Mouse (Mus musculus) embryonic facial prominence, embryonic 11.5 days (tissue): ENCODE measurements around the gene Commd4. TPM values are rescaled to one million over a fixed set of nuclear protein-coding genes. Genes with fewer than 3 reads are reported as not detected.
"Not testable (repeated sequence)": the region's sequence is repeated elsewhere in the genome, so short reads cannot be mapped to it uniquely, and the experiment has no call there.

Experiments used
- ATAC-seq: fragments of 200-750 bp; cut with Nextera tagmentation; replicated peaks from 2 replicates; pipeline ENCODE4 v1.8.0; 2017; ENCODE audit warnings: low read depth; ENCODE audit not compliant: insufficient number of reproducible peaks, low FRiP score, low TSS enrichment
- DNase-seq: peaks from one replicate; pipeline ENCODE4 v3.0.0-alpha.2; 2015; ENCODE audit warnings: low spot score
- H3K27ac ChIP-seq: fragments of 300-500 bp; sonication (generic); replicated peaks from 2 replicates; pipeline ENCODE4 v1.5.1; 2014; ENCODE audit warnings: mild to moderate bottlenecking, low read depth, low read length, control low read depth
- H3K27me3 ChIP-seq: fragments of 300-500 bp; sonication (generic); 2 replicates; pipeline ENCODE4 v1.6.1; 2014; ENCODE audit warnings: mild to moderate bottlenecking, low read length, moderate library complexity, mixed read lengths; ENCODE audit not compliant: control insufficient read depth, insufficient read depth
- H3K36me3 ChIP-seq: fragments of 300-500 bp; sonication (generic); replicated peaks from 2 replicates; pipeline ENCODE4 v1.6.1; 2014; ENCODE audit warnings: low read depth, mild to moderate bottlenecking, low read length, moderate library complexity, mixed read lengths; ENCODE audit not compliant: control insufficient read depth, insufficient read depth
- H3K4me1 ChIP-seq: fragments of 300-500 bp; sonication (generic); 2 replicates; pipeline ENCODE4 v1.6.1; 2014; ENCODE audit warnings: low read length, mixed read lengths; ENCODE audit not compliant: control insufficient read depth, insufficient read depth
- H3K4me2 ChIP-seq: fragments of 300-500 bp; sonication (generic); 2 replicates; pipeline ENCODE4 v1.6.1; 2014; ENCODE audit warnings: low read depth, mild to moderate bottlenecking, control low read depth, low read length, moderate library complexity
- H3K4me3 ChIP-seq: fragments of 300-500 bp; sonication (generic); 2 replicates; pipeline ENCODE4 v1.5.1; 2014; ENCODE audit warnings: low read depth, low read length, control low read depth
- H3K9ac ChIP-seq: fragments of 300-500 bp; sonication (generic); replicated peaks from 2 replicates; pipeline ENCODE4 v1.6.1; 2014; ENCODE audit warnings: mild to moderate bottlenecking, control low read depth, low read length
- H3K9me3 ChIP-seq: fragments of 300-500 bp; sonication (generic); replicated peaks from 2 replicates; pipeline ENCODE4 v1.6.1; 2016; ENCODE audit warnings: mild to moderate bottlenecking, low read length, inconsistent platforms, mixed read lengths; ENCODE audit not compliant: control insufficient read depth
- WGBS: fragments of 180-500 bp; shearing (Covaris S2); extraction: QIAGEN DNeasy Blood & Tissue Kit; methylation state at CpG from one replicate; pipeline ENCODE4 v1.1.7; 2014; 5-methylcytosine and 5-hydroxymethylcytosine counted together
- polyA plus RNA-seq: library from polyadenylated mRNA; unstranded; fragments of >200 nt; fragmentation: Nextera tagmentation; extraction: Ambion mirVana; gene quantifications from 2 replicates; pipeline ENCODE4 v1.2.1, GENCODE M21; 2014

The Commd4 gene
- 70.8 and 78.2 TPM in 2 replicates for polyA plus RNA-seq

DNA sequence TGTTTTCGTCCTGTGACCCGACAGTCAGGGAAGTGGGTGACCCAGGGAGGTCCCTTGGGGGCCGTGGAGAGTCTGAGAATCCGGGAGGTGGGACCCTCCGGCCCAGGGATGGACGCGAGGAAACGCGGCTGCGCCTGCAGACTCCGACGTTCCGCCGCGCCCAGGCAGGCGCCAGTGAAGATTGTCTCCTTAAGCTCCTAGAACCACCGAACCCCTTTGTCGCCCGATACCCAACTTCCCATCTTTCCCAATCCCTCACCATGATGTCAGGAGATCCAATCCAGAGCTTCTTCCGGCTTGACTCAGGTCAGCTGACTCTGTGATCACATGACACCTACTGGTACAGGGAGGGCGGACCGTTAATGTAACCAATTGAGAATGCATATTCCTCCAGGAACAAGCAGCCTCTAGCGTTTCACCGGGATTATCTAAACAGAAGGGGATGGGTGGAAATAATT lies at the start of gene Commd4:
TSS of gene Commd4 (minus strand) at position 319 of the 458 bp plus-strand sequence.
- WGBS = under 1% methylated on average over 24 of the region's 24 CpGs
- Histone ChIP-seq H3K4me2 (peak within 1 kb of the TSS; percentile 64), H3K4me1 (no peaks in the 10 kb centered on the region), H3K9ac (peak within 1 kb of the TSS; percentile 68), H3K27me3 (no peaks in the 10 kb centered on the region), H3K4me3 (peak within 1 kb of the TSS; percentile 63), H3K9me3 (no peaks in the 10 kb centered on the region), H3K27ac (no peak within 1 kb of the TSS), H3K36me3 (no peaks in the 10 kb centered on the region)
- ATAC-seq (peak; percentile 76), DNase-seq (peak; percentile 97)

GRCm38 (mm10) chr9:57206896-57207295 lies 48.8 kb upstream of the Commd4 start:
- no peak for ATAC-seq
- Histone ChIP-seq H3K4me3 (no peak overlapping the region), H3K36me3 (no peaks in the 10 kb centered on the region), H3K27me3 (no peaks in the 10 kb centered on the region), H3K27ac (no peak overlapping the region), H3K9ac (no peak overlapping the region), H3K4me2 (no peak overlapping the region), H3K9me3 (no peaks in the 10 kb centered on the region), H3K4me1 (no peaks in the 10 kb centered on the region)
- WGBS = 65% methylated on average over 2 of the region's 2 CpGs
- no peak for DNase-seq

DNA sequence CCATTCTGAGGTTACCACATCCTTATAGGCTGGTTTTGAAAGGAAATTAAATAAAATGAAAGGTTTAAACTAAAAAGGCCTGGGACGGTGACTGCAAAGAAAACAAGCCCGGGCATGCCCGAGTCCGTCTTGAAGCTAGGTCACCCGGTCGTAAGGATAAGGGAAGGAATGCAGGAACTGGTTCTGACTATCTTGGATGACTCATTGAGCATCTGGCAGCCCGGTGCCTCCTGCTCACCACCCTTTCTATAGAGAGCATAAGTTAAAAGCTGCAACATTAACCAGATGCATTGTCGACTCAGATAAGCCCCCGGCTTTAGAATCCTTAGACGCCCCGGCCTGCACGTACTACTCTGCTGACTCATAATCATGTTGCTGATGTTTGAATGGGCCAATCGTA lies 45.4 kb upstream of the Commd4 start:
- not testable (repeated sequence) for DNase-seq, H3K9ac ChIP-seq, H3K36me3 ChIP-seq, H3K4me1 ChIP-seq, H3K4me2 ChIP-seq, ATAC-seq, H3K27ac ChIP-seq, H3K9me3 ChIP-seq, H3K27me3 ChIP-seq, H3K4me3 ChIP-seq
- 86% methylated on average over 13 of the region's 13 CpGs for WGBS

DNA sequence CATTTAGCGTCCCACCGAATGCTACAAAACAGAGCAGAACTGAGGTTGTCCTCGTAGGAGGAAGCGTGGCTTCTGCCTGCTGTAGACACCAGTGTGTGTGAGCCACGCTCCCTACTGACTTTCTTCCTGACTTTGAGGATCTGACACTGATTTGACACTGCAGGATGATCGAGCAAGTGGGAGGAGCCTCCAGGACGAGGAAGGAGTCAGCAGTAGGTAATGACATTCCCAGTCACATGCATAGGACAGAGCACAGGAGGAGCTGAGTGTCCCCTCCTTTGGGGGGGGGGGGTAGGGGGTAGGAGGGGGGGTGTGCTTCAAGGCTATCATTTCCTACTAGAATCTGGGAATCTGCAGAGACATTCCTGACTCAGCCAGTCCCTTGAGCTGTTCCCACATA lies 44.9 kb upstream of the Commd4 start:
- H3K36me3 ChIP-seq = no peaks in the 10 kb centered on the region
- H3K9me3 ChIP-seq = no peaks in the 10 kb centered on the region
- no peak overlapping the region for H3K4me2 ChIP-seq
- no peak overlapping the region for H3K9ac ChIP-seq
- H3K4me3 ChIP-seq = no peak overlapping the region
- ATAC-seq = no peak
- no peak for DNase-seq
- H3K27ac ChIP-seq = no peak overlapping the region
- H3K4me1 ChIP-seq = no peaks in the 10 kb centered on the region
- WGBS = 75% methylated on average over 7 of the region's 7 CpGs
- no peaks in the 10 kb centered on the region for H3K27me3 ChIP-seq

DNA sequence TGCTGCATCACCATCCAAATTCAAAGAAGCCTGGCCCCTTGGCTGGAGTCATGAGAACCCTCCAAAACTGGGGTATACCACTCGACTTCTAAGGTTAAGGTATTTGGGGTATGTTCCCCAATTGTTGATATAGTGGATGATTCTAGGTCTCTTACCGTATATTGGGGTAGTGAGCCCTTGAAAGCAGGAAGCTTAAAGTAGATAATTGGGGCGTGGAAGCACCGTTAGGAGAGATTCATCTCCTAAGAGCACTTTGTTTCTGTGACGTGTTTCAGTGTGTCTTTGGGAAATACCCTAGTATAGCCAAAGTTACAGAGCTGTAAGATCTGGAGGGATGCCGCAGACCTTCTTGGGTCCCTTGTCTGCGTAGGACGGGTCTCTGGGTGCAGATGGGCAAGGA lies 39.3 kb upstream of the Commd4 start:
- ATAC-seq (no peak), DNase-seq (no peak)
- Histone ChIP-seq H3K9ac (no peak overlapping the region), H3K4me3 (no peak overlapping the region), H3K4me2 (no peak overlapping the region), H3K27ac (no peak overlapping the region), H3K9me3 (no peaks in the 10 kb centered on the region), H3K4me1 (no peaks in the 10 kb centered on the region), H3K27me3 (no peaks in the 10 kb centered on the region), H3K36me3 (no peaks in the 10 kb centered on the region)
- 70% methylated on average over 8 of the region's 8 CpGs for WGBS

- H3K9me3 ChIP-seq = no peaks in the 10 kb centered on the region
- ATAC-seq (no peak), DNase-seq (no peak)
- no peak overlapping the region for H3K4me2 ChIP-seq
- no peaks in the 10 kb centered on the region for H3K4me1 ChIP-seq
- no peak overlapping the region for H3K9ac ChIP-seq
- no peak overlapping the region for H3K27ac ChIP-seq
- WGBS = 67% methylated on average over 3 of the region's 3 CpGs
- H3K36me3 ChIP-seq = no peaks in the 10 kb centered on the region
- H3K27me3 ChIP-seq = no peaks in the 10 kb centered on the region
- H3K4me3 ChIP-seq = no peak overlapping the region
These were observed 38.6 kb upstream of the Commd4 start for GRCm38 (mm10) chr9:57196708-57197107.

DNA sequence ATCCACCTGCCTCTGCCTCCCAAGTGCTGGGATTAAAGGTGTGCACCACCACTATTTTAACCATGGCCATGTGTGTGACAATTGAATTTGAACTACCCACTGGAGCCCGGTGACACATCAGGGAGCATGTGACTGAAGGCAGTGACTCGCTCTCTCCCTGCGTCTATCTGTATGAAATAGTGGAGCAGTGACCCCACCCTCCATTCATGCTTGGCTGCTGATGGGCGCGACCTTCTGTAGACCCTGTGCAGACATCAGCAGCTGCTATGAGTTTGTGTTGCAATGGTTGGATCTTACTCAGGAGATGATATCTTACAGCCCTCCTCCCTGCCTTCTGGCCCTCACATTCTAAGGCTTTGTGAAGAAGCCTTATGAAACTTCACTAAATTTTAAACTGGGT lies 10.3 kb upstream of the Commd4 start:
- no peak for ATAC-seq
- H3K4me3 ChIP-seq = no peak overlapping the region
- no peak for DNase-seq
- WGBS = 80% methylated on average over 5 of the region's 5 CpGs
- H3K4me2 ChIP-seq = no peak overlapping the region
- no peak overlapping the region for H3K27ac ChIP-seq
- H3K4me1 ChIP-seq = no peaks in the 10 kb centered on the region
- no peaks in the 10 kb centered on the region for H3K27me3 ChIP-seq
- H3K9me3 ChIP-seq = no peaks in the 10 kb centered on the region
- H3K36me3 ChIP-seq = no peaks in the 10 kb centered on the region
- H3K9ac ChIP-seq = no peak overlapping the region

DNA sequence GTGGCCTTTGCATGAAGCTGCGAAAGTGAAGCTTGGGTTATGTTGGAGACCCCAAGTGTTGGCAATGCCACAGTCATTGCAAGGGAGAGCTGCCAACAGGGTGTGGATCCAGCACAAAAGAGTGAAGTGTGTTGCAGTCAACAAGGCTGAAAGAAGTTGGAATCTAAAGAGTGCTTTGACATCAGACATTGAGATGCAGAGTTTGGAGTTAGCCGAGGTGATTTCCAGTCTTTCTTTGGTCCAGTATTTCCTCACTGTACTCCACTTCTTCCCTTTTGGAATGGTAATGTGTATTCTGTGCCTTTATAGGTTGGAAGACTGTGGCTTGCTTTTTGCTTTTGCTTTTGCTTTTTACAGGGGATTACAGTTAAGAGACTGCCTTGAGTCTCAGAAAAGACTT lies 8.0 kb upstream of the Commd4 start:
- Histone ChIP-seq H3K27ac (no peak overlapping the region), H3K27me3 (no peaks in the 10 kb centered on the region), H3K4me2 (no peak overlapping the region), H3K9me3 (no peaks in the 10 kb centered on the region), H3K4me1 (no peaks in the 10 kb centered on the region), H3K9ac (no peak overlapping the region), H3K4me3 (no peak overlapping the region), H3K36me3 (no peaks in the 10 kb centered on the region)
- DNase-seq = no peak
- WGBS = 91% methylated on average over 2 of the region's 2 CpGs
- no peak for ATAC-seq
